Mouse (Mus musculus) embryonic facial prominence, embryonic 11.5 days (tissue): ENCODE results near the gene Adamts12. TPM values are rescaled to one million over a fixed set of nuclear protein-coding genes. Genes with fewer than 3 reads are reported as not detected.

Experiments used
- ATAC-seq: fragments of 200-750 bp; cut with Nextera tagmentation; replicated peaks from 2 replicates; pipeline ENCODE4 v1.8.0; 2017; ENCODE audit warnings: low read depth; ENCODE audit not compliant: insufficient number of reproducible peaks, low FRiP score, low TSS enrichment
- DNase-seq: peaks from one replicate; pipeline ENCODE4 v3.0.0-alpha.2; 2015; ENCODE audit warnings: low spot score
- H3K27ac ChIP-seq: fragments of 300-500 bp; sonication (generic); replicated peaks from 2 replicates; pipeline ENCODE4 v1.5.1; 2014; ENCODE audit warnings: mild to moderate bottlenecking, low read depth, low read length, control low read depth
- H3K27me3 ChIP-seq: fragments of 300-500 bp; sonication (generic); 2 replicates; pipeline ENCODE4 v1.6.1; 2014; ENCODE audit warnings: mild to moderate bottlenecking, low read length, moderate library complexity, mixed read lengths; ENCODE audit not compliant: control insufficient read depth, insufficient read depth
- H3K36me3 ChIP-seq: fragments of 300-500 bp; sonication (generic); replicated peaks from 2 replicates; pipeline ENCODE4 v1.6.1; 2014; ENCODE audit warnings: low read depth, mild to moderate bottlenecking, low read length, moderate library complexity, mixed read lengths; ENCODE audit not compliant: control insufficient read depth, insufficient read depth
- H3K4me1 ChIP-seq: fragments of 300-500 bp; sonication (generic); 2 replicates; pipeline ENCODE4 v1.6.1; 2014; ENCODE audit warnings: low read length, mixed read lengths; ENCODE audit not compliant: control insufficient read depth, insufficient read depth
- H3K4me2 ChIP-seq: fragments of 300-500 bp; sonication (generic); 2 replicates; pipeline ENCODE4 v1.6.1; 2014; ENCODE audit warnings: low read depth, mild to moderate bottlenecking, control low read depth, low read length, moderate library complexity
- H3K4me3 ChIP-seq: fragments of 300-500 bp; sonication (generic); 2 replicates; pipeline ENCODE4 v1.5.1; 2014; ENCODE audit warnings: low read depth, low read length, control low read depth
- H3K9ac ChIP-seq: fragments of 300-500 bp; sonication (generic); replicated peaks from 2 replicates; pipeline ENCODE4 v1.6.1; 2014; ENCODE audit warnings: mild to moderate bottlenecking, control low read depth, low read length
- H3K9me3 ChIP-seq: fragments of 300-500 bp; sonication (generic); replicated peaks from 2 replicates; pipeline ENCODE4 v1.6.1; 2016; ENCODE audit warnings: mild to moderate bottlenecking, low read length, inconsistent platforms, mixed read lengths; ENCODE audit not compliant: control insufficient read depth
- WGBS: fragments of 180-500 bp; shearing (Covaris S2); extraction: QIAGEN DNeasy Blood & Tissue Kit; methylation state at CpG from one replicate; pipeline ENCODE4 v1.1.7; 2014; 5-methylcytosine and 5-hydroxymethylcytosine counted together
- polyA plus RNA-seq: library from polyadenylated mRNA; unstranded; fragments of >200 nt; fragmentation: Nextera tagmentation; extraction: Ambion mirVana; gene quantifications from 2 replicates; pipeline ENCODE4 v1.2.1, GENCODE M21; 2014

Gene Adamts12
- polyA plus RNA-seq, 1 experiment from 2014 or later, result 1.7 TPM

GRCm38 (mm10) chr15:11380087-11380530, 315.5 kb downstream of the Adamts12 start:
- Histone ChIP-seq H3K27me3 (no peaks in the 10 kb centered on the region), H3K36me3 (peaks cover 6% of the 10 kb centered on the region), H3K9ac (no peak overlapping the region), H3K4me2 (no peak overlapping the region), H3K27ac (no peak overlapping the region), H3K4me3 (no peak overlapping the region), H3K4me1 (no peaks in the 10 kb centered on the region), H3K9me3 (no peaks in the 10 kb centered on the region)
- WGBS, result 49% methylated on average over 8 of the region's 8 CpGs
- ATAC-seq (peak; percentile 64; the same call in 1 of the 2 replicates), DNase-seq (peak; percentile 68)

DNA sequence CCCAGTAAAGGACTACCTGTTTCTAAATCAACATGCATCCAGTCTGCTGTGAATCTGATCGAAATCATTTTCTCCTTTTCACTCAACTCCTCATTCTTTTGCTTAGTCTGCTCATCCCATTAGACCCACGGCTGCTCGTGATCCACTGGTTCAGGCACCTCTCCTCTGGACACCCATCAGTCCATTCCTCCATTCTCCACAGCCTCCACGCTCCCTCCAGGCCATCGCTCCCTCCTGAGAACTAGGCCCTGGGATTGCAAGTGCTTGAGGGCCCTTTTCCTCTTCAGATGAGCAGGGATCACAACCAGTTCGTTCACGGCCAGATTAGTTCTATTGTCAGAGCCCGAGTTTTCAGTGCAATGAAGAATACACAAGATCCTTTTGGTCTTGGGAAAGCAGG, 316.0 kb downstream of the Adamts12 start:
- DNase-seq, result no peak
- H3K4me1 ChIP-seq, result no peaks in the 10 kb centered on the region
- no peak overlapping the region for H3K4me3 ChIP-seq
- H3K9ac ChIP-seq, result no peak overlapping the region
- H3K27me3 ChIP-seq, result no peaks in the 10 kb centered on the region
- peaks cover 6% of the 10 kb centered on the region for H3K36me3 ChIP-seq
- no peak for ATAC-seq
- WGBS, result 84% methylated on average over 8 of the region's 8 CpGs
- no peaks in the 10 kb centered on the region for H3K9me3 ChIP-seq
- no peak overlapping the region for H3K27ac ChIP-seq
- no peak overlapping the region for H3K4me2 ChIP-seq

GRCm38 (mm10) chr15:11382585-11382984, 318.0 kb downstream of the Adamts12 start:
- H3K4me3 ChIP-seq, result no peak overlapping the region
- no peak for ATAC-seq
- H3K27ac ChIP-seq, result no peak overlapping the region
- no peaks in the 10 kb centered on the region for H3K9me3 ChIP-seq
- no peak for DNase-seq
- H3K36me3 ChIP-seq, result peaks cover 6% of the 10 kb centered on the region
- WGBS, result 92% methylated on average over 12 of the region's 12 CpGs
- H3K4me1 ChIP-seq, result no peaks in the 10 kb centered on the region
- H3K9ac ChIP-seq, result no peak overlapping the region
- no peak overlapping the region for H3K4me2 ChIP-seq
- no peaks in the 10 kb centered on the region for H3K27me3 ChIP-seq

DNA sequence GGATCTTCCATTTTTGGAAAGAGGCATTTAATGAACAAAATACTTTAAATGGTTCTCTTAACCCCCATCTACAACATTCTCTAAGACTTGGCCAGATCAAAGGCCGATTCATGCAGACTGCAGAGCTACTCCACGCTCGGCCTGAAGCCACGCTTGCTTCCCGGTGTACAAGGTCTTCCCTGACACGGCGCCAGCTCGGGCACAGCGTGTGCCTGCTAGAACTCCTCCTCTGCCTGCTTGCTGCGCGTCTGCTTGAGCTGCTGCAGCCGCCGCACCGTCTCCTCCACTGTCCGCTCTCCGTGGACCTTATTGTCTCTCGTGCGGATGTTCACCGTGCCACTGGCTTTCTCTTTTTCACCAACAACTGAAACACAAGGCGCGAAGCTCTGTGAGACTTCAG, 319.2 kb downstream of the Adamts12 start:
- H3K36me3 ChIP-seq, result peaks cover 9% of the 10 kb centered on the region

DNA sequence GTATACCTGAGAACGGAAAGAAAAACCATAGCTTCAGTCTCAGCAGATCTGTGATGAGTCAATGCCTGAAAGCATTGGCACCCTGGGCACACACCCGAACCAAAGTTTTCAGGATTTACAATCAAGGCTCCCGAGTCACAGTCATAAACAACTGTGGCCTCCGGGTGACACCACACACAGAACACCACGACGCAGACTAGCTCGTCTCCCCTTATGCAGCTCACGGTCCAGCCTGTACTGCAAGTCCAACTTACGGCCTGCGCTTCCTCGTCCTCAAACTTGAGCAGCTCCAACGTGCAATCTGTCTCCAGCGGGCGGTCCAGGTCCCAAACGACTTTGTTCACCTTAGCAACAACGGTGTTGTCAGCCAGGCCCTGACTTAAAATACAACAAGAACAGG, 328.3 kb downstream of the Adamts12 start:
- DNase-seq (no peak), ATAC-seq (no peak)
- no peaks in the 10 kb centered on the region for H3K4me1 ChIP-seq
- H3K27me3 ChIP-seq, result no peaks in the 10 kb centered on the region
- peaks cover 11% of the 10 kb centered on the region for H3K36me3 ChIP-seq
- no peak overlapping the region for H3K4me3 ChIP-seq
- no peaks in the 10 kb centered on the region for H3K9me3 ChIP-seq
- no peak overlapping the region for H3K9ac ChIP-seq
- H3K27ac ChIP-seq, result no peak overlapping the region
- no peak overlapping the region for H3K4me2 ChIP-seq
- 95% methylated on average over 16 of the region's 16 CpGs for WGBS

More for the DNA sequence above, 319.2 kb downstream of the Adamts12 start:
- Histone ChIP-seq H3K4me1 (no peaks in the 10 kb centered on the region), H3K27me3 (no peaks in the 10 kb centered on the region), H3K9ac (no peak overlapping the region), H3K4me3 (no peak overlapping the region), H3K4me2 (no peak overlapping the region), H3K9me3 (no peaks in the 10 kb centered on the region), H3K27ac (no peak overlapping the region)
- WGBS, result 97% methylated on average over 21 of the region's 21 CpGs
- ATAC-seq (no peak), DNase-seq (no peak)

GRCm38 (mm10) chr15:11396421-11396820, 331.8 kb downstream of the Adamts12 start:
- no peaks in the 10 kb centered on the region for H3K4me1 ChIP-seq
- H3K9me3 ChIP-seq, result no peaks in the 10 kb centered on the region
- no peak overlapping the region for H3K9ac ChIP-seq
- WGBS, result 92% methylated on average over 6 of the region's 6 CpGs
- peaks cover 5% of the 10 kb centered on the region for H3K36me3 ChIP-seq
- no peaks in the 10 kb centered on the region for H3K27me3 ChIP-seq
- ATAC-seq (no peak), DNase-seq (no peak)
- no peak overlapping the region for H3K27ac ChIP-seq
- H3K4me3 ChIP-seq, result no peak overlapping the region
- H3K4me2 ChIP-seq, result no peak overlapping the region

Other genes with a start within 250 kb of the Adamts12 start
- 1.2 and 4.0 TPM in 2 replicates for gene C1qtnf3, start 112.5 kb upstream of the Adamts12 start, polyA plus RNA-seq
- gene Amacr, start 83.0 kb upstream of the Adamts12 start, polyA plus RNA-seq, result 15.5 and 18.2 TPM in 2 replicates
- gene Slc45a2, start 64.1 kb upstream of the Adamts12 start, polyA plus RNA-seq, result 0.46 and 1.6 TPM in 2 replicates
- gene Rxfp3, start 26.8 kb upstream of the Adamts12 start, polyA plus RNA-seq, result 1.3 and 1.7 TPM in 2 replicates